Mouse (Mus musculus) midbrain, postnatal 0 days (tissue): ENCODE measurements at regions not wholly inside any gene's neighbourhood (a gene's known extent, or its start where the extent isn't known, plus 50 kb on each side); places are given as distances from the start of the nearest gene placed in this dataset.

ENCODE experiments used
- ATAC-seq: fragments of 200-750 bp; cut with Nextera tagmentation; 2 replicates; pipeline ENCODE4 v1.8.0; 2017; ENCODE audit warnings: moderate number of reproducible peaks, mild to moderate bottlenecking, moderate TSS enrichment, moderate library complexity; ENCODE audit not compliant: low FRiP score
- DNase-seq: peaks from one replicate; pipeline ENCODE4 v3.0.0-alpha.2; 2015; ENCODE audit warnings: low spot score
- H3K27ac ChIP-seq: fragments of 300-500 bp; sonication (generic); 2 replicates; pipeline ENCODE4 v1.5.1; 2014; ENCODE audit warnings: low read depth, mild to moderate bottlenecking, low read length, mixed read lengths
- H3K27me3 ChIP-seq: fragments of 300-500 bp; sonication (generic); 2 replicates; pipeline ENCODE4 v1.6.1; 2014; ENCODE audit warnings: low read length, control low read depth, mixed read lengths; ENCODE audit not compliant: insufficient read depth
- H3K36me3 ChIP-seq: fragments of 300-500 bp; sonication (generic); 2 replicates; pipeline ENCODE4 v1.6.1; 2014; ENCODE audit warnings: low read length, control low read depth, mixed read lengths; ENCODE audit not compliant: insufficient read depth
- H3K4me1 ChIP-seq: fragments of 300-500 bp; sonication (generic); 2 replicates; pipeline ENCODE4 v1.6.1; 2014; ENCODE audit warnings: mild to moderate bottlenecking, control low read depth, antibody characterized with exemption, low read length, mixed read lengths; ENCODE audit not compliant: insufficient read depth
- H3K4me2 ChIP-seq: fragments of 300-500 bp; sonication (generic); 2 replicates; pipeline ENCODE4 v1.6.1; 2014; ENCODE audit warnings: low read depth, mild to moderate bottlenecking, low read length, mixed read lengths; ENCODE audit not compliant: poor library complexity, severe bottlenecking
- H3K4me3 ChIP-seq: fragments of 300-500 bp; sonication (generic); 2 replicates; pipeline ENCODE4 v1.5.1; 2014; ENCODE audit warnings: low read depth, mild to moderate bottlenecking, low read length, moderate library complexity
- H3K9ac ChIP-seq: fragments of 300-500 bp; sonication (generic); replicated peaks from 2 replicates; pipeline ENCODE4 v1.6.1; 2014; ENCODE audit warnings: mild to moderate bottlenecking, low read length, moderate library complexity, mixed read lengths; ENCODE audit not compliant: poor library complexity, severe bottlenecking
- H3K9me3 ChIP-seq: fragments of 300-500 bp; sonication (generic); 2 replicates; pipeline ENCODE4 v1.6.1; 2016; ENCODE audit warnings: low read length, control low read depth
- CTCF ChIP-seq: IDR thresholded peaks from 2 replicates; pipeline ENCODE4 v1.5.1; 2016; ENCODE audit warnings: antibody characterized with exemption, mild to moderate bottlenecking
- WGBS: fragments of 180-500 bp; shearing (Covaris S2); extraction: QIAGEN DNeasy Blood & Tissue Kit; methylation state at CpG from one replicate; pipeline ENCODE4 v1.1.7; 2014; 5-methylcytosine and 5-hydroxymethylcytosine counted together

- H3K36me3 ChIP-seq = no peaks in the 10 kb centered on the region
- no peaks in the 10 kb centered on the region for H3K9me3 ChIP-seq
- DNase-seq = no peak
- no peak overlapping the region for H3K9ac ChIP-seq
- H3K4me2 ChIP-seq = no peak overlapping the region
- no peaks in the 10 kb centered on the region for H3K4me1 ChIP-seq
- H3K27me3 ChIP-seq = no peaks in the 10 kb centered on the region
- TF ChIP-seq CTCF = no peak
- no peak overlapping the region for H3K27ac ChIP-seq
- no peak overlapping the region for H3K4me3 ChIP-seq
- ATAC-seq = no peak
- WGBS = 79% methylated on average over 7 of the region's 7 CpGs
These were observed 357.1 kb upstream of the 3110018I06Rik start for GRCm38 (mm10) chr12:107131351-107131750.

- Histone ChIP-seq H3K27ac (no peak overlapping the region), H3K9ac (no peak overlapping the region), H3K4me3 (no peak overlapping the region), H3K27me3 (no peaks in the 10 kb centered on the region), H3K36me3 (no peaks in the 10 kb centered on the region), H3K4me2 (no peak overlapping the region), H3K9me3 (no peaks in the 10 kb centered on the region), H3K4me1 (no peaks in the 10 kb centered on the region)
- no peak for TF ChIP-seq CTCF
- WGBS = 73% methylated on average over 6 of the region's 6 CpGs
- DNase-seq = no peak
- ATAC-seq = no peak
These were observed 356.6 kb upstream of the 3110018I06Rik start for GRCm38 (mm10) chr12:107131841-107132240.

- WGBS = 84% methylated on average over 3 of the region's 3 CpGs
These were observed 355.9 kb upstream of the 3110018I06Rik start for GRCm38 (mm10) chr12:107132501-107132900.

GRCm38 (mm10) chr12:107134353-107134752 is 354.1 kb upstream of the 3110018I06Rik start:
- 91% methylated on average over 3 of the region's 3 CpGs for WGBS
- H3K9ac ChIP-seq = no peak overlapping the region
- TF ChIP-seq CTCF = no peak
- no peak for ATAC-seq
- H3K36me3 ChIP-seq = no peaks in the 10 kb centered on the region
- no peaks in the 10 kb centered on the region for H3K4me1 ChIP-seq
- no peak for DNase-seq
- H3K27me3 ChIP-seq = no peaks in the 10 kb centered on the region
- H3K9me3 ChIP-seq = no peaks in the 10 kb centered on the region
- no peak overlapping the region for H3K27ac ChIP-seq
- H3K4me3 ChIP-seq = no peak overlapping the region
- no peak overlapping the region for H3K4me2 ChIP-seq

More at GRCm38 (mm10) chr12:107132501-107132900, 355.9 kb upstream of the 3110018I06Rik start:
- TF ChIP-seq CTCF = no peak
- Histone ChIP-seq H3K27ac (no peak overlapping the region), H3K4me2 (no peak overlapping the region), H3K36me3 (no peaks in the 10 kb centered on the region), H3K4me1 (no peaks in the 10 kb centered on the region), H3K9me3 (no peaks in the 10 kb centered on the region), H3K4me3 (no peak overlapping the region), H3K27me3 (no peaks in the 10 kb centered on the region), H3K9ac (no peak overlapping the region)
- ATAC-seq (no peak), DNase-seq (no peak)

GRCm38 (mm10) chr12:107138677-107139400 is 349.6 kb upstream of the 3110018I06Rik start:
- Histone ChIP-seq H3K9ac (no peak overlapping the region), H3K9me3 (no peaks in the 10 kb centered on the region), H3K36me3 (no peaks in the 10 kb centered on the region), H3K27ac (no peak overlapping the region), H3K4me3 (no peak overlapping the region), H3K27me3 (no peaks in the 10 kb centered on the region), H3K4me2 (no peak overlapping the region), H3K4me1 (no peaks in the 10 kb centered on the region)
- ATAC-seq (no peak), DNase-seq (no peak)
- TF ChIP-seq CTCF = no peak
- WGBS = 94% methylated on average over 8 of the region's 8 CpGs

- no peaks in the 10 kb centered on the region for H3K4me1 ChIP-seq
- ATAC-seq (no peak), DNase-seq (no peak)
- WGBS = 94% methylated on average over 9 of the region's 9 CpGs
- no peak overlapping the region for H3K9ac ChIP-seq
- TF ChIP-seq CTCF = no peak
- no peaks in the 10 kb centered on the region for H3K36me3 ChIP-seq
- H3K27ac ChIP-seq = no peak overlapping the region
- no peaks in the 10 kb centered on the region for H3K9me3 ChIP-seq
- H3K4me2 ChIP-seq = no peak overlapping the region
- H3K4me3 ChIP-seq = no peak overlapping the region
- H3K27me3 ChIP-seq = no peaks in the 10 kb centered on the region
These were observed 347.4 kb upstream of the 3110018I06Rik start for GRCm38 (mm10) chr12:107140957-107141595.
